Mouse (Mus musculus) heart, adult 2 months (tissue): ENCODE data around the gene Cdc7. TPM values are rescaled to one million over a fixed set of nuclear protein-coding genes. Genes with fewer than 3 reads are reported as not detected.
"Not testable (repeated sequence)": the region's sequence is repeated elsewhere in the genome, so short reads cannot be mapped to it uniquely, and the experiment has no call there.

ENCODE experiments used
- DNase-seq, 2 experiments: peaks; one replicate each; pipeline ENCODE4 v3.0.0; 2021
- H3K27ac ChIP-seq: fragments of 200-600 bp; 2 replicates; pipeline ENCODE4 v1.8.1; 2022
- H3K27me3 ChIP-seq: fragments of 200-500 bp; 2 replicates; pipeline ENCODE4 v1.6.1; 2012; ENCODE audit warnings: mild to moderate bottlenecking, low read length, inconsistent platforms, mixed read lengths; ENCODE audit not compliant: control insufficient read depth, insufficient read depth
- H3K36me3 ChIP-seq: fragments of 200-500 bp; 2 replicates; pipeline ENCODE4 v1.6.1; 2012; ENCODE audit warnings: low read length, inconsistent platforms; ENCODE audit not compliant: control insufficient read depth, insufficient read depth
- H3K4me1 ChIP-seq: fragments of 200-500 bp; 2 replicates; pipeline ENCODE4 v1.6.1; 2011; ENCODE audit warnings: low read length; ENCODE audit not compliant: control insufficient read depth, insufficient read depth
- H3K4me3 ChIP-seq: fragments of 200-600 bp; 2 replicates; pipeline ENCODE4 v1.8.1; 2022
- H3K79me2 ChIP-seq: fragments of 200-500 bp; replicated peaks from 2 replicates; pipeline ENCODE4 v1.6.1; 2012; ENCODE audit warnings: mild to moderate bottlenecking, inconsistent platforms, low read length, moderate library complexity, mixed read lengths; ENCODE audit not compliant: control insufficient read depth, insufficient read depth
- H3K9ac ChIP-seq: fragments of 200-500 bp; 2 replicates; pipeline ENCODE4 v1.6.1; 2012; ENCODE audit warnings: low read depth, mild to moderate bottlenecking, control low read depth, inconsistent platforms, low read length, mixed read lengths
- CTCF ChIP-seq: fragments of 200-600 bp; IDR thresholded peaks from 2 replicates; pipeline ENCODE4 v1.8.1; 2022; ENCODE audit warnings: antibody characterized with exemption, mild to moderate bottlenecking, moderate library complexity
- EP300 ChIP-seq: fragments of 200-500 bp; IDR thresholded peaks from 2 replicates; pipeline ENCODE4 v1.6.1; 2011; ENCODE audit warnings: low read depth, low read length, control low read depth; ENCODE audit not compliant: insufficient read depth
- POLR2A ChIP-seq: fragments of 200-500 bp; IDR thresholded peaks from 2 replicates; pipeline ENCODE4 v1.6.1; 2011; ENCODE audit warnings: mild to moderate bottlenecking, low read depth, low read length, control low read depth; ENCODE audit not compliant: insufficient read depth
- WGBS: fragments of 180-500 bp; shearing (Covaris S2); methylation state at CpG from one replicate; pipeline ENCODE4 v1.1.7; 2018; 5-methylcytosine and 5-hydroxymethylcytosine counted together
- intact Hi-C: fragments of 180-260 bp; cut with DNase I; formaldehyde crosslinking; loops from one replicate; pipeline ENCODE4 v1.15.1; 2025
- polyA plus RNA-seq: library from polyadenylated mRNA; depleted of rRNA; stranded (reverse); fragments of >200 nt; gene quantifications from 2 replicates; pipeline ENCODE4 v1.2.3, GENCODE M21; 2012
- total RNA-seq, 2 experiments: library from RNA; stranded (reverse); gene quantifications; 2 replicates each; pipeline ENCODE4 v1.2.3; 2021

Cdc7 gene
- total and polyA plus RNA-seq, 3 experiments: 0.39 to 0.70 (median 0.59) TPM

DNA sequence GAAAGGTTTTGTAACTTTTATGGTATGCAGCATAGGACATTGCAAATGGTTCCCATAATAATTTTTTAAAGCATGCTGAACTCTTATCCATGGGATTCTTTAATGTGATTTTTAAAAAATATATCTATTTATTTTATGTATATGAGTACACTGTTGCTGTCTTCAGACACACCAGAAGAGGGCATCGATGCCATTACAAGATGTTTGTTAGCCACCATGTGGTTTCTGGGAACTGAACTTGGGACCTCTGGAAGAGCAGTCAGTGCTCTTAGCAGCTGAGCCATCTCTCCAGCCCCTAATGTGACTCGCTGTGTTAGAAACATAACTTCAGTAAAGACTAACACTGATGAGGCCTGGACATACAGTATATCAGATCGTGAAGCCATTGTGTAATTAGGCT is 2.3 kb downstream of the Cdc7 start:
- WGBS: 87% methylated on average over 3 of the region's 3 CpGs

GRCm38 (mm10) chr5:106967578-106967977 is 3.5 kb downstream of the Cdc7 start:
- no peaks in the 10 kb centered on the region for H3K79me2 ChIP-seq
- H3K4me1 ChIP-seq: peaks cover 3% of the 10 kb centered on the region; the same call in 1 of the 2 replicates
- 97% methylated on average over 1 of the region's 1 CpGs for WGBS
- no peak overlapping the region for H3K27ac ChIP-seq
- intact Hi-C loops: loop anchor here (10.0 kb wide), 1 partner anchor 103 kb away; no protein-coding TSS in a partner anchor
- H3K9ac ChIP-seq: no peak overlapping the region
- DNase-seq: no peak
- TF ChIP-seq POLR2A: no peak
- no peaks in the 10 kb centered on the region for H3K36me3 ChIP-seq
- no peak overlapping the region for H3K4me3 ChIP-seq
- no peaks in the 10 kb centered on the region for H3K27me3 ChIP-seq

More for the DNA sequence above, 2.3 kb downstream of the Cdc7 start:
- intact Hi-C loops: loop anchor here (10.0 kb wide), 1 partner anchor 102 kb away; no protein-coding TSS in a partner anchor
- Histone ChIP-seq H3K4me1 (peaks cover 3% of the 10 kb centered on the region; the same call in 1 of the 2 replicates), H3K27me3 (no peaks in the 10 kb centered on the region), H3K27ac (no peak overlapping the region), H3K79me2 (no peaks in the 10 kb centered on the region), H3K9ac (no peak overlapping the region), H3K36me3 (no peaks in the 10 kb centered on the region), H3K4me3 (no peak overlapping the region)
- no peak for DNase-seq
- TF ChIP-seq CTCF (no peak), POLR2A (no peak), EP300 (no peak)

- 82% methylated on average over 7 of the region's 7 CpGs for WGBS
- Histone ChIP-seq H3K27ac (no peak overlapping the region), H3K27me3 (no peaks in the 10 kb centered on the region), H3K36me3 (no peaks in the 10 kb centered on the region), H3K4me3 (no peak overlapping the region), H3K79me2 (no peaks in the 10 kb centered on the region), H3K9ac (no peak overlapping the region), H3K4me1 (no peaks in the 10 kb centered on the region)
- intact Hi-C loops: no loop called here
- no peak for DNase-seq
- TF ChIP-seq CTCF (peak; percentile 34), EP300 (no peak)
These were observed 9.8 kb downstream of the Cdc7 start for GRCm38 (mm10) chr5:106973883-106974282.

DNA sequence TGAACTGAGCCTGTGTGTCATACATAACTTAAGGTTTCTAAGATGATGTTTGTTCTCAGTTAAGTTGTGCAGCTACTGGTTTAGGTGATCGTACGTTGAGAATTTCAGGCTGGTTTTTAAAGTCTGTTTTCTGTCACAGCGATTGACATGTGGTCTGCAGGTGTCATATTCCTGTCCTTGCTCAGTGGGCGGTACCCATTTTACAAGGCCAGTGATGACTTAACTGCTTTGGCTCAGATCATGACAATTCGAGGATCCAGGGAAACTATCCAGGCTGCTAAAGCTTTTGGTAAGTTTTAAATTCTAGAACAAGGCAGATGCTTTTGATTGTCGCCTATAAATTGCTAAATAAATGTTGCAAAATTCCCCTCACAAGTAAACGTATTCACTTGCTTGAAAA is 15.0 kb downstream of the Cdc7 start:
- 80% methylated on average over 7 of the region's 7 CpGs for WGBS
- no peak for DNase-seq
- H3K27me3 ChIP-seq: no peaks in the 10 kb centered on the region
- no peaks in the 10 kb centered on the region for H3K79me2 ChIP-seq
- no peak overlapping the region for H3K27ac ChIP-seq
- H3K36me3 ChIP-seq: no peaks in the 10 kb centered on the region
- H3K4me3 ChIP-seq: no peak overlapping the region
- no peak for TF ChIP-seq EP300
- TF ChIP-seq CTCF: no peak
- TF ChIP-seq POLR2A: no peak
- intact Hi-C loops: no loop called here
- H3K9ac ChIP-seq: no peak overlapping the region
- H3K4me1 ChIP-seq: no peaks in the 10 kb centered on the region

DNA sequence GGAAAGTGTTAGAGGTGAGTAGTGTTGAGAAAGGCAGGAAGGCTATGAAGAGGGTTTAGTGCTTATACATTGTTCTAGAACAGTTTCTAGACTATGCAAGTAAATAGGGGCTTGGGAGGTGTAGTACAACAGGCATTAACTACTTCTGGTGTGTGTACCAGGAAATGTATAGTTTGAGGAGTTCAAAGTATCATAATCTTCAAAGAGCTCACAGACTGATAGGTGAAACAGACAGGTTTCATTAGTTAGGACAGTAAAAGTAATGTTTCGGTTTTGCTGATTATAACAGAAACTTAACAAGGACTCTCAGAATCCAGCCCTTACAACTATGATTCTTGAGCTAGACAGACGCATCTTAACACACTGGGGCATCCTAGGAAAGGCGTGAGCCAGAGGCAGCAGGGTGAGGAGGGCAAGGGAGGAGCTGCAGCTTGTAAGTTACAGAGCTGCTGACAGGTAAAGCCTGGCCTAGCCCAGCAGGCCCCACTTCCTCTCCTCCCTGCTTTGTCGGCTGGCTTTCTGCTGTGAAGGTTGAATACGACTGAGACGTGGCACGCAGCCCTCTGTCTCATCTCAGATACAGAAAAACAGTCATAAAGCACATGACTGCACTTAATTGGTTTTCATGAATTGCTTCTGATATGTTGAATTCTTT is 18.3 kb downstream of the Cdc7 start:
- no peaks in the 10 kb centered on the region for H3K36me3 ChIP-seq
- WGBS: 82% methylated on average over 7 of the region's 7 CpGs

GRCm38 (mm10) chr5:106984934-106985333 is 20.8 kb downstream of the Cdc7 start:
- H3K4me3 ChIP-seq, H3K36me3 ChIP-seq, H3K9ac ChIP-seq, DNase-seq, H3K79me2 ChIP-seq, intact Hi-C loops, H3K27me3 ChIP-seq, H3K4me1 ChIP-seq, H3K27ac ChIP-seq: not testable (repeated sequence)
- WGBS: 97% methylated on average over 3 of the region's 3 CpGs
- peak; percentile 14; the same call in 1 of the 2 replicates for TF ChIP-seq CTCF

More for the DNA sequence above, 18.3 kb downstream of the Cdc7 start:
- no peak overlapping the region for H3K27ac ChIP-seq
- DNase-seq: no peak
- no peaks in the 10 kb centered on the region for H3K79me2 ChIP-seq
- H3K27me3 ChIP-seq: no peaks in the 10 kb centered on the region
- no peak overlapping the region for H3K4me3 ChIP-seq
- TF ChIP-seq CTCF (no peak), POLR2A (no peak)
- intact Hi-C loops: no loop called here
- H3K9ac ChIP-seq: no peak overlapping the region
- no peaks in the 10 kb centered on the region for H3K4me1 ChIP-seq
